Mouse (Mus musculus): ENCODE data around the gene Fam13c. TPM values are rescaled to one million over a fixed set of nuclear protein-coding genes. Genes with fewer than 3 reads are reported as not detected.

The Fam13c gene
- polyA plus RNA-seq, 1 experiment from 2014 or later, result 5.6 TPM

- peaks cover 15% of the 10 kb centered on the region; the same call in 1 of the 2 replicates for H3K4me1 ChIP-seq
- H3K27me3 ChIP-seq (ENCODE audit: insufficient read depth, poor library complexity, severe bottlenecking), result no peaks in the 10 kb centered on the region
- 75% methylated on average over 4 of the region's 4 CpGs for WGBS
- no peak overlapping the region for H3K4me3 ChIP-seq
- DNase-seq (ENCODE audit: low spot score), result no peak
- 0 out of 2 replicates have a peak, but pooled peaks cover 2% of the 10 kb centered on the region for H3K9me3 ChIP-seq
- no peaks in the 10 kb centered on the region for H3K36me3 ChIP-seq
- H3K27ac ChIP-seq, result no peak overlapping the region
These were observed 3.6 kb upstream of the Fam13c start for GRCm38 (mm10) chr10:70436656-70437055.

GRCm38 (mm10) chr10:70437289-70437688, 3.0 kb upstream of the Fam13c start:
- 71% methylated on average over 5 of the region's 5 CpGs for WGBS

GRCm38 (mm10) chr10:70440639-70441461, 569 bp downstream of the Fam13c start:
- Histone ChIP-seq H3K9me3 (0 out of 2 replicates have a peak, but pooled peaks cover 2% of the 10 kb centered on the region), H3K27ac (peak overlapping the region; percentile 89), H3K4me3 (peak overlapping the region; percentile 76), H3K27me3 (ENCODE audit: insufficient read depth, poor library complexity, severe bottlenecking) (no peaks in the 10 kb centered on the region), H3K4me1 (peaks cover 15% of the 10 kb centered on the region; the same call in 1 of the 2 replicates), H3K36me3 (no peaks in the 10 kb centered on the region)
- WGBS, result under 1% methylated on average over 44 of the region's 44 CpGs
- DNase-seq (ENCODE audit: low spot score), result peak; percentile 77

More at GRCm38 (mm10) chr10:70437289-70437688, 3.0 kb upstream of the Fam13c start:
- no peak overlapping the region for H3K4me3 ChIP-seq
- H3K36me3 ChIP-seq, result no peaks in the 10 kb centered on the region
- DNase-seq (ENCODE audit: low spot score), result no peak
- H3K4me1 ChIP-seq, result peaks cover 15% of the 10 kb centered on the region; the same call in 1 of the 2 replicates
- H3K27me3 ChIP-seq (ENCODE audit: insufficient read depth, poor library complexity, severe bottlenecking), result no peaks in the 10 kb centered on the region
- H3K27ac ChIP-seq, result no peak overlapping the region
- H3K9me3 ChIP-seq, result 0 out of 2 replicates have a peak, but pooled peaks cover 2% of the 10 kb centered on the region

GRCm38 (mm10) chr10:70442156-70442555, 1.9 kb downstream of the Fam13c start:
- 88% methylated on average over 2 of the region's 2 CpGs for WGBS
- Histone ChIP-seq H3K4me1 (peaks cover 15% of the 10 kb centered on the region; the same call in 1 of the 2 replicates), H3K27ac (no peak overlapping the region), H3K9me3 (no peaks in the 10 kb centered on the region), H3K27me3 (ENCODE audit: insufficient read depth, poor library complexity, severe bottlenecking) (no peaks in the 10 kb centered on the region), H3K4me3 (no peak overlapping the region; the same call in 1 of the 2 replicates), H3K36me3 (no peaks in the 10 kb centered on the region)
- DNase-seq (ENCODE audit: low spot score), result no peak

- Histone ChIP-seq H3K4me1 (peaks cover 15% of the 10 kb centered on the region; the same call in 1 of the 2 replicates), H3K36me3 (no peaks in the 10 kb centered on the region), H3K27ac (no peak overlapping the region), H3K9me3 (no peaks in the 10 kb centered on the region), H3K27me3 (ENCODE audit: insufficient read depth, poor library complexity, severe bottlenecking) (no peaks in the 10 kb centered on the region), H3K4me3 (no peak overlapping the region)
- 77% methylated on average over 5 of the region's 5 CpGs for WGBS
- no peak for DNase-seq (ENCODE audit: low spot score)
These were observed 2.3 kb downstream of the Fam13c start for GRCm38 (mm10) chr10:70442623-70443022.

GRCm38 (mm10) chr10:70447787-70448186, 7.5 kb downstream of the Fam13c start:
- no peak overlapping the region for H3K27ac ChIP-seq
- 0 out of 2 replicates have a peak, but pooled peaks cover 4% of the 10 kb centered on the region for H3K4me1 ChIP-seq
- no peaks in the 10 kb centered on the region for H3K9me3 ChIP-seq
- 67% methylated on average over 4 of the region's 4 CpGs for WGBS
- H3K36me3 ChIP-seq, result 0 out of 2 replicates have a peak, but pooled peaks cover 7% of the 10 kb centered on the region
- no peak overlapping the region for H3K4me3 ChIP-seq
- H3K27me3 ChIP-seq (ENCODE audit: insufficient read depth, poor library complexity, severe bottlenecking), result no peaks in the 10 kb centered on the region
- DNase-seq (ENCODE audit: low spot score), result no peak

GRCm38 (mm10) chr10:70449206-70449605, 8.9 kb downstream of the Fam13c start:
- no peak for DNase-seq (ENCODE audit: low spot score)
- 0 out of 2 replicates have a peak, but pooled peaks cover 7% of the 10 kb centered on the region for H3K36me3 ChIP-seq
- WGBS, result 25% methylated on average over 8 of the region's 8 CpGs

GRCm38 (mm10) chr10:70455886-70456305, 15.6 kb downstream of the Fam13c start:
- no peak for DNase-seq (ENCODE audit: low spot score)

More at GRCm38 (mm10) chr10:70449206-70449605, 8.9 kb downstream of the Fam13c start:
- H3K4me1 ChIP-seq, result 0 out of 2 replicates have a peak, but pooled peaks cover 4% of the 10 kb centered on the region
- no peaks in the 10 kb centered on the region for H3K27me3 ChIP-seq (ENCODE audit: insufficient read depth, poor library complexity, severe bottlenecking)
- no peak overlapping the region for H3K27ac ChIP-seq
- H3K4me3 ChIP-seq, result peak overlapping the region; percentile 37
- H3K9me3 ChIP-seq, result no peaks in the 10 kb centered on the region

GRCm38 (mm10) chr10:70458574-70459263, 18.4 kb downstream of the Fam13c start:
- Histone ChIP-seq H3K4me3 (no peak overlapping the region), H3K27ac (no peak overlapping the region), H3K36me3 (peaks cover 13% of the 10 kb centered on the region; the same call in 1 of the 2 replicates), H3K4me1 (0 out of 2 replicates have a peak, but pooled peaks cover 10% of the 10 kb centered on the region), H3K9me3 (no peaks in the 10 kb centered on the region), H3K27me3 (ENCODE audit: insufficient read depth, poor library complexity, severe bottlenecking) (no peaks in the 10 kb centered on the region)
- WGBS, result 73% methylated on average over 11 of the region's 11 CpGs
- no peak for DNase-seq (ENCODE audit: low spot score)

More at GRCm38 (mm10) chr10:70455886-70456305, 15.6 kb downstream of the Fam13c start:
- no peak overlapping the region for H3K4me3 ChIP-seq
- H3K4me1 ChIP-seq, result 0 out of 2 replicates have a peak, but pooled peaks cover 10% of the 10 kb centered on the region
- peaks cover 20% of the 10 kb centered on the region; the same call in 1 of the 2 replicates for H3K36me3 ChIP-seq
- H3K27me3 ChIP-seq (ENCODE audit: insufficient read depth, poor library complexity, severe bottlenecking), result no peaks in the 10 kb centered on the region
- no peak overlapping the region for H3K27ac ChIP-seq
- H3K9me3 ChIP-seq, result no peaks in the 10 kb centered on the region
- 91% methylated on average over 8 of the region's 8 CpGs for WGBS

- 80% methylated on average over 7 of the region's 7 CpGs for WGBS
- no peak for DNase-seq (ENCODE audit: low spot score)
- no peaks in the 10 kb centered on the region for H3K27me3 ChIP-seq (ENCODE audit: insufficient read depth, poor library complexity, severe bottlenecking)
- no peaks in the 10 kb centered on the region for H3K4me1 ChIP-seq
- H3K36me3 ChIP-seq, result no peaks in the 10 kb centered on the region
- no peak overlapping the region for H3K27ac ChIP-seq
- no peak overlapping the region for H3K4me3 ChIP-seq
- H3K9me3 ChIP-seq, result no peaks in the 10 kb centered on the region
These were observed 25.4 kb downstream of the Fam13c start for GRCm38 (mm10) chr10:70465638-70466037.

GRCm38 (mm10) chr10:70470836-70471235, 30.6 kb downstream of the Fam13c start:
- 67% methylated on average over 1 of the region's 1 CpGs for WGBS
- Histone ChIP-seq H3K27me3 (ENCODE audit: insufficient read depth, poor library complexity, severe bottlenecking) (no peaks in the 10 kb centered on the region), H3K4me3 (no peak overlapping the region), H3K36me3 (peaks cover 8% of the 10 kb centered on the region; the same call in 1 of the 2 replicates), H3K9me3 (no peaks in the 10 kb centered on the region), H3K4me1 (no peaks in the 10 kb centered on the region), H3K27ac (no peak overlapping the region)
- DNase-seq (ENCODE audit: low spot score), result no peak

GRCm38 (mm10) chr10:70477741-70478145, 37.5 kb downstream of the Fam13c start:
- Histone ChIP-seq H3K4me1 (no peaks in the 10 kb centered on the region), H3K36me3 (peaks cover 19% of the 10 kb centered on the region; the same call in 1 of the 2 replicates), H3K27ac (no peak overlapping the region), H3K27me3 (ENCODE audit: insufficient read depth, poor library complexity, severe bottlenecking) (no peaks in the 10 kb centered on the region), H3K4me3 (no peak overlapping the region), H3K9me3 (no peaks in the 10 kb centered on the region)
- DNase-seq (ENCODE audit: low spot score), result no peak
- 88% methylated on average over 10 of the region's 10 CpGs for WGBS
